Mouse (Mus musculus) Patski (cell line): ENCODE results near the gene Ankrd11. TPM values are rescaled to one million over a fixed set of nuclear protein-coding genes. Genes with fewer than 3 reads are reported as not detected.

Experiments used
- ATAC-seq: fragments of 100-300 bp; one replicate; pipeline ENCODE4 v1.8.0; 2021
- CTCF ChIA-PET: fragments of 350-600 bp; sonication (Branson Sonifier 250); formaldehyde crosslinking; loops from one replicate; lab custom pipeline; 2022; ENCODE audit warnings: inconsistent platforms; lab: Charles Lee
- POLR2A ChIA-PET: fragments of 350-600 bp; sonication (Branson Sonifier 250); formaldehyde crosslinking; loops from one replicate; lab custom pipeline; 2022; ENCODE audit warnings: antibody characterized with exemption, inconsistent platforms; lab: Charles Lee
- DNase-seq: peaks from one replicate; pipeline ENCODE4 v3.0.0-alpha.2; 2011; ENCODE audit warnings: low read depth, low spot score
- H3K27me3 ChIP-seq: fragments of 371-371 bp; one replicate; pipeline ENCODE4 v1.5.1; 2021
- CTCF ChIP-seq: fragments of 100-300 bp; IDR thresholded peaks from one replicate; pipeline ENCODE4 v1.5.1; 2021
- in situ Hi-C: fragments of 300-500 bp; cut with MboI; formaldehyde crosslinking; loops from 3 replicates; pipeline ENCODE4 v1.11.1; 2018; ENCODE audit warnings: low pct_unique_long_range_greater_than_20kb, mixed read lengths
- polyA plus RNA-seq: library from polyadenylated mRNA; unstranded; gene quantifications from one replicate; pipeline ENCODE4 v1.2.3, GENCODE M21; 2021

Gene Ankrd11
- polyA plus RNA-seq, 1 experiment from 2014 or later = 76.4 TPM

DNA sequence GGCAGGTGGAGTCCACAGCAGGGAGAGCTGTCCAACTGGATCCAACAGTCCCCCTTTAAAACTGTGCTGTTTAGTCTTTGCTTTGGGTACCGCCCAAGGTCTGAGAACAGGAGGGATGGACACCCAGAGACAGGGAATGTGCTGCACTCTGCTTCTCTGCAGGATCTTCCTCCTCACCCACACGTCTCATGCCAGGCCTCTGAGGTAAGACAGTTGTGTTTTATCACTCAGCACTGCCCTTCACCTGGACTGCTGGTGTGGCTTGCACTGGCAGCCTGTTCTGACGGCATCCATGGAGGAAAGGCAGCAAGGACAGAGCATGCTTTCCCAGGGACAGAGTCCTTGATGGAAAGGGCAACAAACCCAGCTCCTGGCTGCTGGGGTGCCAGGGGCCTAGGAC is 139.5 kb downstream of the Ankrd11 start:
- DNase-seq (no peak), ATAC-seq (no peak)
- in situ Hi-C loops = loop anchor here (10.0 kb wide), 1 partner anchor 192 kb away; no protein-coding TSS in a partner anchor
- TF ChIP-seq CTCF = no peak
- ChIA-PET POLR2A (interaction anchor here (1.1 kb wide), 1 partner anchor 7 kb away, joined by 3 read pairs; no protein-coding TSS in a partner anchor), CTCF (no interaction called here)
- no peaks in the 10 kb centered on the region for H3K27me3 ChIP-seq

DNA sequence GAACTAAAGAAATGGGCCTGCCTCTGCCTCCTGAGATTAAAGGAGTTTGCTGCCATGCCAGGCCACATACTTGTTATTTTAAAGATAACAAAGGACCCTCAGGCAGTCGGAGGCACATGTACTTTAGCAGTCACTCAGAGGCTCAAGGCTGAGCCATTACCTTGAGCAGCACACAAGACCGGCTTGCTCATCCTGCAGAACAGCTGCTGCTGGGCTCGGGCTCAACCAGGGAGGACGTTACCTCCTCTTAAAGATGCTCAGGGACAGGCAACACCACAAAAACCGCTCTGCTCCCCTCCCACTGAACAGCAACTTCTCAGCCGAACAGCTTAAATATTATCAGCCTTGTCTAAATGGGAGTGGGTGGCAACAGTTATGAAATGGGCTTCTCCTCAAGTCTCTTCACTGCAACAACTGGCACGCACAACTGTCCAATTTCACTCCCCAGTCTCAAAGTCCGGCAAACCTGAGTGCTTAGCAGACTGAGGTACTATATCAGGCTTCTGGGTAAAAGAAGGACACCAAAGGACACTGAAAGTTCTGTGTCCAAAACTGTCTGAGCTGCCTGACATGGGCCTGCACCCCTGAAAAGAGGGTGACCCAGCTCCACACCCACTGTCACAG is 140.1 kb downstream of the Ankrd11 start:
- POLR2A ChIA-PET = no interaction called here
- ATAC-seq (no peak), DNase-seq (no peak)
- TF ChIP-seq CTCF = no peak
- H3K27me3 ChIP-seq = no peaks in the 10 kb centered on the region
- in situ Hi-C loops = loop anchor here (10.0 kb wide), 1 partner anchor 193 kb away; no protein-coding TSS in a partner anchor
- CTCF ChIA-PET = no interaction called here

DNA sequence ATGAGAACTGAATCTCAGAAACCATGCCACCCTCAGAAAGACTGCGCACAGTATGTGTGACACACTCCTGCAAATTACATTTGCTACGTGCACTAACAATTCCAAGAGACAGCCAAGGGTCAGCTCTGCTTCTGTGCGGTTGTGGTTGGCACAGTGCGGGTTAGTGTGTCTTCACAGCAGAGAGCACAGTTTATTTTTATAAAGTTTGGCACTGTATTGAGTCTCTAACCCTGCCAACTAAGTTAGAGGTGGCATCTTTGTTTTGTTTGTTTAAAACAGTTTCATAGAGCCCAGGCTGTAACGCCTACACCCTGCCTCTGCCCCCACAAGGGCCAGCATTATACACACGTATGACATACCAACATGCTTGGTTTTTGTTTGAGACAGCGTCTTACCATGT is 140.6 kb downstream of the Ankrd11 start:
- TF ChIP-seq CTCF = no peak
- no peak for DNase-seq
- ATAC-seq = no peak
- POLR2A ChIA-PET = no interaction called here
- in situ Hi-C loops = loop anchor here (10.0 kb wide), 1 partner anchor 193 kb away; no protein-coding TSS in a partner anchor
- CTCF ChIA-PET = interaction anchor here (1.3 kb wide), 1 partner anchor 209 kb away, joined by 3 read pairs; no protein-coding TSS in a partner anchor
- H3K27me3 ChIP-seq = no peaks in the 10 kb centered on the region

DNA sequence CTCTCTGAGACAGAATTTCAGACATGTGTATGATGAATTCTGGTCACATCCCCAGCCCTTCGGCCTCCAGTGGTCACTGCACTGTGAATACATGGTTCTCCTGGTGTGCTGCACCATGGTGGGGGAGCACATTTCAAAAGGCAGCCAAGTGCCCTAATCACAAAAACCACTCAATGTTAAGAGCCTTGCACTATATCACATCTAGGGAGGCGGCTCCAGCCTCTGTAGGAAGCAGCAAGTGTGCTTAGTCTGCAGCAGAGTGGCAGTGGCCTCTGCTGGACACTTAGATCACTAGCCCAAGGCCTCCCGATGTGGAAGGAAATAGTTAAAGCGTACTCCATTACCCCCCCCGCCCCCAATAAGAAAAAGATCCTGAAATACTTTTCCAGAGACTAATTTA is 143.0 kb downstream of the Ankrd11 start:
- no peaks in the 10 kb centered on the region for H3K27me3 ChIP-seq

DNA sequence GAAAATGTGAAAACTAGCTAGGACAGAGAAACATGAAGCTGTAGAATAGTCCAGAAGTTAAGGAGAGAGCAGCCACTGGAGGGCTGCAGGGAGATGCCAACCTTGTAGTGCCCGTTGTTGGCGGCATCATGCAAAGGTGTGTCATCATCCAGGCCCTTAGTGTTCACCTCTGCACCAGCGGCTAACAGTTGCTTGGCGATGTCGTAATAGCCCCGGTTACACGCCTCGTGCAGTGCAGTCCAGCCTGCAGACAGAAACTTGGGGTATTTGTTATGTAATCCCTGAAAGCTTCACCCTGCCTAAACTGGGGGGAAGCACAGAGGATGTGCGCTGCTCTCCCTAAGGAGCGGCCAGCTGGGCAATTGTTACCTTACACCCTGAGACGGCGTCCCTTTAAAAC is 143.6 kb downstream of the Ankrd11 start:
- no peak for TF ChIP-seq CTCF
- CTCF ChIA-PET = no interaction called here
- ATAC-seq (no peak), DNase-seq (no peak)
- H3K27me3 ChIP-seq = no peaks in the 10 kb centered on the region
- POLR2A ChIA-PET = no interaction called here
- in situ Hi-C loops = no loop called here

More for the DNA sequence above, 143.0 kb downstream of the Ankrd11 start:
- POLR2A ChIA-PET = no interaction called here
- CTCF ChIA-PET = no interaction called here
- ATAC-seq = no peak
- TF ChIP-seq CTCF = no peak
- in situ Hi-C loops = no loop called here
- DNase-seq = no peak

DNA sequence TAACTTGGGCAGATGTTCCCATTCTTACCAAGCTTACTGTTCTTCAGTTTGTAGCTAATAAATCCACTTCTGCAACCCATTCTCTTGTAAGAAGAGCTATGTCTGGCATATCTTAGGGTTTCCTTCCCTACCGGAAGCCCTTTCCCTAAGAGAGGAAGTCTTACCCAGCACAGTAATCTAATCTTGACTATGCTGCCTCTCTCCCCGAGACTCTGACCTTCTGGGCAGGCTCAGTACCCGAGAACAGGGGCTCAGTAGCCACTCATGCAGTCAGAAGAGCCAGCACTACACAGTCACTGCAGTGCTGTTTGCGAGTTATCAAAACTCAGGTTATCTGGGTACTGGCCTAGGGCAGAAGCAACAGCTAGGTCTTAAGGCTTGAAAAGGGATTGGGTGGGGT is 144.1 kb downstream of the Ankrd11 start:
- DNase-seq = no peak
- no peaks in the 10 kb centered on the region for H3K27me3 ChIP-seq
- no peak for ATAC-seq
- POLR2A ChIA-PET = no interaction called here
- TF ChIP-seq CTCF = no peak
- CTCF ChIA-PET = interaction anchor here (1.2 kb wide), 1 partner anchor 8 kb away, joined by 3 read pairs; no protein-coding TSS in a partner anchor
- in situ Hi-C loops = no loop called here

DNA sequence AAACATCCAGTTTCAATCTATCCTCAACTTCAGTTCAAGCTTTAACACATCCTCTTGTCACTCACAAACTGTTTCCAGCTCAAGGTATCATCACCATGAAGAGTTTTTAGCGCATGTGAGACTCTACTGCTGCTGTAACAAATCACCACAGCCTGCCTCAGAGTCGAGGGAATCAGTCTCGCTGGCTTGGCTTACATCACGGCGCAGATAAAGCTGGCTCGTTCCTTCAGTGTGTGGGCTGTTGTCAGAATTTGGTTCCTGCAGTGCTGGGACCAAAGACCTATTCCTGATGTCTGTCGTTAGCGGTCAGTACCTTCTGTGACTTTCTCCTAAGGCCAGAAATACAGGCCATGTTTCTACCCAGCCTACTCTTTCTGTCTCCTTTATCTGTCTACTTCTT is 144.9 kb downstream of the Ankrd11 start:
- no peaks in the 10 kb centered on the region for H3K27me3 ChIP-seq
- in situ Hi-C loops = no loop called here
- no peak for ATAC-seq
- DNase-seq = no peak
- CTCF ChIA-PET = interaction anchor here (1.2 kb wide), 1 partner anchor 9 kb away, joined by 3 read pairs; no protein-coding TSS in a partner anchor
- no peak for TF ChIP-seq CTCF
- POLR2A ChIA-PET = interaction anchor here (0.6 kb wide), 1 partner anchor 60 kb away, joined by 3 read pairs; no protein-coding TSS in a partner anchor

DNA sequence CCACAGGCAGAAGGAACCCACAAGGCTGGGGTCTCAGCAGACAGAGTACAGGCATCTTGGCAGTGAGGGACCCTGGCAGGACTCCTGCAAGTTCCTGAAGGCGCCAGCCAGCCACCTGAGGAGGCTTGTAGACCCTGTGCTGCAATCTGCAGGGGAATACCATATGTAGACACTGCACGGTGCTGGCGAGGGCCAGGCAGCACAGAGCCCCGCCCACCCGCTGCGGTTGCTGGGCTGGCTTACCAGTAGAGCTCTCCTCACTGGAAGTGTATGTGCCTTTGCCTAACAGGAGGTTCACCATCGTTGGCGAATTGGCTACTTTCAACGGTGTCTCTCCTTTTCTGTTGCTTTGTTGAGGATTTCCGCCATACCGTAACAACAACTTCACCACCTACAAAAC is 145.8 kb downstream of the Ankrd11 start:
- CTCF ChIA-PET = interaction anchor here (2.0 kb wide), 1 partner anchor 9 kb away, joined by 4 read pairs; no protein-coding TSS in a partner anchor
- ATAC-seq = no peak
- in situ Hi-C loops = no loop called here
- POLR2A ChIA-PET = no interaction called here
- DNase-seq = no peak
- H3K27me3 ChIP-seq = no peaks in the 10 kb centered on the region
- TF ChIP-seq CTCF = no peak

DNA sequence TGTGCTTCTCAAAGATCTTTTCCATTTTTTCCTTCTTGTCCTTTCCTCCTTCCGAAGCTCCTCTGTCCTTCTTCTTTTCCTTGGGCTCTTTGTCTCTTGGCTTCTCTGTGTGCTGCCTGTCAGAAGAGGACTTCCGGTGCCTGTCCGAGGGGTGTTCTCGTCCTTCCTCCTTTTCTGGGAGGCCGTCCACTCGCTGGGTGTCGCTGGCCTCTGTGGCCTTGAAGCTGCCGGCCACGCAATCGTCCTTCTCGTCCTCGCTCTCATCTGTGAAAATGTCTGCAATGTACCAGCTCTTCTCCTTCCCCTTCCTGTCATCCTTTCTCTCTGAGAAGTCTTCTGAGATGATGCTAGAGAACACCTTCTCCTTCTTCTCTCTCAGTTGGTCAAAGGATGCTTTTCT is 148.6 kb downstream of the Ankrd11 start:
- no peak for TF ChIP-seq CTCF
- ChIA-PET POLR2A (interaction anchor here (0.6 kb wide), 1 partner anchor 84 kb away, joined by 3 read pairs; no protein-coding TSS in a partner anchor), CTCF (no interaction called here)
- DNase-seq (no peak), ATAC-seq (no peak)
- in situ Hi-C loops = no loop called here
- H3K27me3 ChIP-seq = no peaks in the 10 kb centered on the region

DNA sequence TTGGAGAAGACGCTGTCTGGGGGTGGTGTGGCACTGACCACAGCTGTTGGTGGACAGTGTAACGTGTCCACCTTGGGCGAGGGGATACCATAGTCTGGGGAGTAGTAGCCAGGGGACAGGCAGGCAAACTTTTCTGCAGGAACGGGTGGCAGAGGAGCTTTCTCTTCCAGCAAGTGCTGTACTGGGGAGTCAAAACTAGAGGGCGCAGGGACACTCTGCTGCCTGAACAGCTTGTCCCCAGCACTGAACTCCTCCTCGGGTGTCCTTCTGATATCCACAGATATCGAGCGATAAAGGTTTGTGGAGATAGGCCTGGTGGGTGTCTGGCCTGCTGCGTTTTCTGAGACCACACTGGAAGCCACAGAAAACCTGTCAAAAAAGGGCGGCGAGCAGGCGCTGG is 150.6 kb downstream of the Ankrd11 start:
- TF ChIP-seq CTCF = no peak
- in situ Hi-C loops = no loop called here
- H3K27me3 ChIP-seq = no peaks in the 10 kb centered on the region
- no peak for DNase-seq
- ChIA-PET CTCF (interaction anchor here (1.2 kb wide), 1 partner anchor 15 kb away, joined by 4 read pairs; no protein-coding TSS in a partner anchor), POLR2A (no interaction called here)
- ATAC-seq = no peak

DNA sequence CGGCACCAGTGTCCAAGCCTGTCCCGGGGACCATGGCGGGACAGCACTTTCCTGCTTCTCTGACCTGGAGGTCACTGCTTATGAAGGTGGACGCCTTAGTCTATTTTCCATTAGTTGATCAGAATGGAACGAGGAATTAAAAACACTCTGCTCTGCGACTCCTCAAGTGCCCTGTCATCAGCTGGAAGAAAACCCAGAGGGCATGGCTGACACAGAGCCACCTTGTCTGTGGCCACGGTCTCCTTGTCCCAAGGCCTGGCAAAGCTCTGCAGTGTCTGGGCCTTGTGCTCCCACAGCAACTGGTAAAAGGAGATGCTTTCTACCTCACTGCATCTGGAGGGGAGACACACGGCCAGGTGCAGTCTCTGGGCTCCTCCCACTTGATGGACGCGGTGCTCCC is 158.4 kb downstream of the Ankrd11 start:
- ATAC-seq = no peak
- POLR2A ChIA-PET = no interaction called here
- in situ Hi-C loops = no loop called here

More for the DNA sequence above, 158.4 kb downstream of the Ankrd11 start:
- no peaks in the 10 kb centered on the region for H3K27me3 ChIP-seq
- CTCF ChIA-PET = no interaction called here
- DNase-seq = no peak
- TF ChIP-seq CTCF = no peak
